Mouse (Mus musculus): ENCODE results near the gene Ldha.

The Ldha gene

GRCm38 (mm10) chr7:46838104-46838671, 3.1 kb upstream of the Ldha start:
- WGBS = 11% methylated on average over 9 of the region's 9 CpGs

DNA sequence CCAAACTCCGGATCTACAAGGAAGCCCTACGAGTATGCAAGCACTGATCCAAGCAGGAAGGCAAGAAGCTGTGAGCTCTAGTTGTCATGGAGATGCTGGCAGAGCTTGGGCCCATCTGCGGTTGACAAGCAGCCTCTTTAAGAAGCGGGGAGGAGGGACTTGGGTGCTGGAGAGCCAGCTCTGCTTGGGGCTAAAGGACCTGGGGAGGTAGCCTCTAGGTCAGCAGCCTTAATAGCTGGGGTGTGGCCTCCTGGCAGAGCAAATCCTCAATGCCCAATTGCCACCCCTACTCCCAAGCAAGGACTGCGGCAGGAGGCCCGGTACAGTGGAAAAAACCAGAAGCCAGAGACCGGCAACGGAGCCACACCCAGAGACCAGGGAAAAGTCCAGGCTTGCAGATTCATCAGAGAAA, 2.4 kb upstream of the Ldha start:
- whole genome bisulfite sequencing = 3% methylated on average over 8 of the region's 8 CpGs

GRCm38 (mm10) chr7:46839446-46839845, 1.8 kb upstream of the Ldha start:
- 43% methylated on average over 7 of the region's 7 CpGs for WGBS

- WGBS = 80% methylated on average over 5 of the region's 5 CpGs
These were observed 1.4 kb upstream of the Ldha start for GRCm38 (mm10) chr7:46839861-46840260.

DNA sequence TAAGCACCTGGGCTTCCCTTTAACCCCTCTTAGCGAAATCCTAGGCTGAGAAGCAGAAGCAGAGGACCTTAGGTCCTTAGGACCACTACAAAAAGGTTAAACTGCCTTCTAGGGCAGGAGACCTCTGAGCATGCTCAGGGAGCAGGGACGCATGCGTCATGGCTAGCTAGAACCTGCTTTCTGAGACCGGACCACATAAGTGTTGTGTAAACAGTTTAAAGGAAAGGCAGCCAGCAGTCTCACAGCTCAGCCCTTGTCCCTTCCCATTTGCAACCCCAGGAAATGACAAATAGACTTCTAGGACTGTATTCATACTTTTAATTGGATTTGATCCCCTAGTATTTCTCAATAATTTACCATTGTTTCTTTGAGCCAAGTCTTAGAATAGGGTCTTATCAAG, 949 bp upstream of the Ldha start:
- 76% methylated on average over 4 of the region's 4 CpGs for WGBS

DNA sequence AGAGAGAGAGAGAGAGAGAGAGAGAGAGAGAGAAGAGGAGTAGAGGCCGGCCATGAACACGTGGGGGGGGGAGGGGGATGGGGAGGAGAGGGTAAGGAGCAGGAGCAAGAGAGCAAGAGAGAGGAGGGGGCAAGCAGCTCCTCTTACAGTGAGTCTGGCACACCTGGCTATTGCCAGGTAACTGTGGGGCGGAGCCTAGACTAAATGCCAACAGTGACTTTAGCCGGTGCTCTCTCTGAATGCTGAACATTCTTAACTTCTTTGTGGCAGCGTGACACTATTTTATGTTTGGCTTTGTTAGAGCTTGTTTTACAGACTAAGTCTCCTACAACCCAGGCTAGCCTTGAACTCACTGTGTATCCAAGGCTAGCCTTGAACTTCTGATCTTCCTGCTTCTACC, 1.0 kb downstream of the Ldha start:
- 41% methylated on average over 5 of the region's 5 CpGs for WGBS

DNA sequence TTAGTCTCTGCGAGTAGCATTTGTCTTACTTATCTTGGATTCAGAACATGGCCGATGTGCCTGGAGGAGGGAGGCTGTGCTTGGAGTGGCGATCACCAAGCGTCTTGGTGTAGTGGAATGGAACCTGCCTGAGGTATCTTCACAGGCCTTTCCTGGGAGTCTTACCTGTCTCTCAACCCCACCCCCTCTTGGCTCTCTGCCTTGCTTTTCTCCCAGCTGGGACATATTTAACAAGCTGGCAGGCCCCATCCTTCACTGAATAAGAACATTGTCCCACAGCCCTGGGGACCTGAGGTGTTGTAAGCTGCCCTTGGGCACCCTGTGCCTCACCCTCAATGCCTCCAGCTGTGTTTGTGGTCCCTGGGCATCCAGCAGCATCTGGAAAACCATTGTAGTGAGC, 2.3 kb downstream of the Ldha start:
- 94% methylated on average over 4 of the region's 4 CpGs for WGBS

GRCm38 (mm10) chr7:46845211-46845977, 4.1 kb downstream of the Ldha start:
- under 1% methylated on average over 51 of the region's 51 CpGs for WGBS

- under 1% methylated on average over 36 of the region's 36 CpGs for WGBS
These were observed 4.8 kb downstream of the Ldha start for GRCm38 (mm10) chr7:46845978-46846485.

GRCm38 (mm10) chr7:46846486-46847244, 5.4 kb downstream of the Ldha start:
- WGBS = 4% methylated on average over 28 of the region's 28 CpGs

DNA sequence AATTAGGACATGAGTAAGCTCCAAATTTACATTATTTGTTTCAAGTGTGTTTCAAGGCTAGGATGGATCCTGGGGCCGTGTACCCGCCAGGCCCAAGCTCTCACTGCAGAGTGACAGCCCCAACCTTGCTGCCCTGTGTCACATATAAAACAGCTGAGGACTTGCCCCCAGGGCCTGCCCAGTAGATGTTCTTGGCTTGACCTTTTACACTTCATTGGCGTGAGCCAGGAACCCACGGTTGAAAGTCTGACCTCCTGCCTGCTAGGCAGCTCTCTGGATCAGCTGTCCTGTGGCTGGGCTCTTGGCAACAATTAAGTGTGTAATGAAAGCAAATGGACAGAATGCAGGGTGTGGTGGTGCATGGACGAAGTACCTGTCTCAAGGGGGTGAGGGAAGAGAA, 8.0 kb downstream of the Ldha start:
- 87% methylated on average over 5 of the region's 5 CpGs for WGBS

- WGBS = 55% methylated on average over 7 of the region's 7 CpGs
These were observed 9.8 kb downstream of the Ldha start for GRCm38 (mm10) chr7:46851026-46851425.

DNA sequence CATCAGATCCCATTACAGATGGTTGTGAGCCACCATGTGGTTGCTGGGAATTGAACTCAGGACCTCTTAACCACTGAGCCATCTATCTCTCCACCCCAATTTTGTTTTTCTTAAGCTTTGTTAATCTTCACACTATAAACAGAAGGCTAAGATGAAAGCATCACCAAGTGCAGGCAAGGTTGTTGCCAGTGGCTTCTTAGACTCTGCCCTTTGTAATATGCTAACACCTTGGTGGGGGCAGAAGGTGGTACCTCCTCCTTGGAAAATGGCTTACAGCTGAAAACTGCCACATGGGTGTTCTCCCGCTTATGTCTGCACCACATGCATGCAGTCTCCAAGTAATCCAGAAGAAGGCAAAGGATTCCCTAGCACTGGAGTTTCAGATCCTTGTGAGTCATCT, 11.4 kb downstream of the Ldha start:
- WGBS = 66% methylated on average over 1 of the region's 1 CpGs

- WGBS = 84% methylated on average over 9 of the region's 9 CpGs
These were observed 12.1 kb downstream of the Ldha start for GRCm38 (mm10) chr7:46853365-46853764.

GRCm38 (mm10) chr7:46855866-46856560, 14.7 kb downstream of the Ldha start:
- WGBS = 75% methylated on average over 7 of the region's 7 CpGs

DNA sequence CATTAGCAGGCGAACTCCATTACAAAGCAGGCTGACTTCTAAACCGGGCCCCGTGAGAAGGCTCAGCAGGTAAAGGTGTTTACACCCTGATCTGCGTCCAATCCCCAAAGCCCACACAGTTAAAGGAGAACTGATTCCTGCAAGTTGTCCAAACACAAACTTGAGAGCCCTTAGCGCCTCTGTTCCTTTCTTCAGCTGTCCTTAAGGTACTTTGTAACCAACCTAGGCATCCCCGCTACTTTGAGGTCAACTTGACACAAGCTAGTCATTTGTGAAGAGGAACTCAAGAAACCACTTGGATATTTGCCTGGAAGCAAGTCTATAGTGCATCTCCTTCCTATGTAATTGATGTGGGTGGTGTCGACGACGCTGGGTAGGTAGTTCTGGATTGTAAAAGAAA, 16.2 kb downstream of the Ldha start:
- WGBS = 81% methylated on average over 9 of the region's 9 CpGs

DNA sequence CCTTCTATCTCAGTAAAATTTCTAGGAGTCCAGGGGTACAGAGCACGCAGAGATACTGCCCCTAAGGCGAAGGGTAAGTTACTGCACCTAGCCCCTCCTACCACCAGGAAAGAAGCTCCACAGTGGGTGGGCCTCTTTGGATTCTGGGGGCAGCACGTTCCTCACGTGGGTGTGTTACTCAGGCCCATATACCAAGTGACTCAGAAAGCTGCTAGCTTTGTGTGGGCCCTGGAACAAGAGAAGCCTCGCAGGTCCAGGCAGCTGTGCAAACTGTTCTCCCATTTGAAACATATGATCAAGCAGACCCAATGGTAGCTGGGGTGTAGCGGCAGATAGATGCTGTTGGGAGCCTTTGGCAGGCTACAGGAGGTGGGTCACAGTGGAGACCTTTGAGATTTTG, 17.8 kb downstream of the Ldha start:
- WGBS = 47% methylated on average over 6 of the region's 6 CpGs

GRCm38 (mm10) chr7:46860996-46861395, 19.7 kb downstream of the Ldha start, which contains the start of gene Ldhc:
Gene Ldhc, plus strand, starts transcription at chr7:46861203.
- 60% methylated on average over 10 of the region's 10 CpGs for WGBS

DNA sequence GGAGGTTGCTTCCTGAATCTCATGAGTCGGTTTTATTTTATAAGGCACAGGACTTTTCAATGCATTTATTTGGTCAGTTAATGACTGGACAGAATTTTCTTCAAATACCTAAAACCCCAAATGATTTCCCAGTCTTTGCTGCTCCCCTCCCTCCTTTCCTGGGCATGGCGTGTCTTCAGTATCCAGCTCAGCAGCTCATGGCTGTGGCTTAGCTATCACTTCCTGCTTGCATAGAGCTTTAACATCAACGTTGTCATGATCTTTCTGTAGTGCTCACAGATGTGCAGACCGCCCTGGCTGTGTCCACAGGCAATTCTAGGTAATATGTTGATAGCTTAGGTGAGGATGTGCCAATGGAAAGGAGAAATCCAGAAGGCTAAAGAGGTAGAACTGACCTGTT, 30.7 kb downstream of the Ldha start:
- 78% methylated on average over 4 of the region's 4 CpGs for WGBS

GRCm38 (mm10) chr7:46876841-46877240, 35.6 kb downstream of the Ldha start:
- WGBS = 36% methylated on average over 4 of the region's 4 CpGs

GRCm38 (mm10) chr7:46877255-46877654, 36.0 kb downstream of the Ldha start:
- 79% methylated on average over 6 of the region's 6 CpGs for WGBS

- 96% methylated on average over 5 of the region's 5 CpGs for WGBS
These were observed 38.6 kb downstream of the Ldha start for GRCm38 (mm10) chr7:46879851-46880250.
